Mouse (Mus musculus) limb, embryonic 14.5 days (tissue): ENCODE results near the gene Kdm8. TPM values are rescaled to one million over a fixed set of nuclear protein-coding genes. Genes with fewer than 3 reads are reported as not detected.

Source experiments
- ATAC-seq: fragments of 200-750 bp; cut with Nextera tagmentation; 2 replicates; pipeline ENCODE4 v1.8.0; 2017; ENCODE audit warnings: low read depth, moderate number of reproducible peaks, moderate TSS enrichment; ENCODE audit not compliant: low FRiP score
- DNase-seq: peaks from one replicate; pipeline ENCODE4 v3.0.0-alpha.2; 2015; ENCODE audit warnings: low spot score
- H3K27ac ChIP-seq: fragments of 300-500 bp; sonication (generic); replicated peaks from 2 replicates; pipeline ENCODE4 v1.5.1; 2014; ENCODE audit warnings: low read depth, mild to moderate bottlenecking, low read length, moderate library complexity, mixed read lengths
- H3K27me3 ChIP-seq: fragments of 300-500 bp; sonication (generic); 2 replicates; pipeline ENCODE4 v1.6.1; 2014; ENCODE audit warnings: low read length, mixed read lengths; ENCODE audit not compliant: control insufficient read depth, insufficient read depth
- H3K36me3 ChIP-seq: fragments of 300-500 bp; sonication (generic); 2 replicates; pipeline ENCODE4 v1.6.1; 2014; ENCODE audit warnings: mild to moderate bottlenecking, low read length, moderate library complexity, mixed read lengths; ENCODE audit not compliant: control insufficient read depth, insufficient read depth
- H3K4me1 ChIP-seq: fragments of 300-500 bp; sonication (generic); 2 replicates; pipeline ENCODE4 v1.6.1; 2014; ENCODE audit warnings: antibody characterized with exemption, low read length, mixed read lengths; ENCODE audit not compliant: control insufficient read depth, insufficient read depth
- H3K4me2 ChIP-seq: fragments of 300-500 bp; sonication (generic); replicated peaks from 2 replicates; pipeline ENCODE4 v1.6.1; 2014; ENCODE audit warnings: low read depth, mild to moderate bottlenecking, low read length, moderate library complexity; ENCODE audit not compliant: severe bottlenecking
- H3K4me3 ChIP-seq: fragments of 300-500 bp; sonication (generic); replicated peaks from 2 replicates; pipeline ENCODE4 v1.5.1; 2014; ENCODE audit warnings: low read length
- H3K9ac ChIP-seq: fragments of 300-500 bp; sonication (generic); 2 replicates; pipeline ENCODE4 v1.6.1; 2014; ENCODE audit warnings: mild to moderate bottlenecking, low read depth, low read length, moderate library complexity; ENCODE audit not compliant: severe bottlenecking
- H3K9me3 ChIP-seq: fragments of 300-500 bp; sonication (generic); 2 replicates; pipeline ENCODE4 v1.6.1; 2016; ENCODE audit warnings: low read length; ENCODE audit not compliant: control insufficient read depth
- POLR2A ChIP-seq: fragments of 200-500 bp; IDR thresholded peaks from 2 replicates; pipeline ENCODE4 v1.8.0; 2012; ENCODE audit warnings: inconsistent platforms, mild to moderate bottlenecking, moderate library complexity, borderline replicate concordance; ENCODE audit not compliant: insufficient read depth, insufficient read length; ENCODE audit errors: extremely low read depth
- WGBS: fragments of 180-500 bp; shearing (Covaris S2); extraction: QIAGEN DNeasy Blood & Tissue Kit; methylation state at CpG from one replicate; pipeline ENCODE4 v1.1.7; 2014; 5-methylcytosine and 5-hydroxymethylcytosine counted together
- polyA plus RNA-seq, 2 experiments: library from polyadenylated mRNA; depleted of rRNA in 1 of 2; stranded (reverse) in 1 of 2; unstranded in 1 of 2; fragments of >200 nt; fragmentation: Nextera tagmentation in 1 of 2; extraction: Ambion mirVana in 1 of 2; gene quantifications; 2 replicates each; pipeline versions ENCODE4 v1.2.1 to v1.2.3; 2012 to 2014

Gene Kdm8
- polyA plus RNA-seq, 2 experiments = 8.9 to 11.1 TPM

- no peak for DNase-seq
- no peak overlapping the region for H3K4me3 ChIP-seq
- ATAC-seq = no peak
- H3K27me3 ChIP-seq = no peaks in the 10 kb centered on the region
- H3K4me1 ChIP-seq = peaks cover 15% of the 10 kb centered on the region
- no peaks in the 10 kb centered on the region for H3K9me3 ChIP-seq
- H3K4me2 ChIP-seq = no peak overlapping the region
- no peak for TF ChIP-seq POLR2A
- WGBS = 85% methylated on average over 5 of the region's 5 CpGs
- H3K36me3 ChIP-seq = no peaks in the 10 kb centered on the region
- H3K27ac ChIP-seq = no peak overlapping the region
- H3K9ac ChIP-seq = no peak overlapping the region
Measured at GRCm38 (mm10) chr7:125511432-125511831, 67.0 kb downstream of the Kdm8 start.

DNA sequence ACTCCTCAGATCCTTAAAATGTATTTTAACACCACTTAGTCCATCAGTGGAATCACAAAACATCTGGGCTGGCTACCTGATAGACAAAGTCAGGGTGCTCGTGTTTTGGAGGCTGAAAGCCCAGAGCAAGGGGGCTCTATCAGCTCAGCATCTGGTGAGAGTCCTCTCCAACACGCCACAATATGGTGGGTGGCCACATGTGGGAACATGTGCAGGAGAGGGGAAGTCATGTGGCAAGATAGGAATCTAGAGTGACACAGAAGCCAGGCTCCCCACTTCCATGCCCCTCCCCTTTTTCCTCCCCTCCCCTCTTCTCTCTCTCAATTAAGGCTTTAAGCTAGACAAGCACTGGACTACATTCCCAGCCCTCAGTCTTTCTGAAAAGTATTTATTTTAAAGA is 67.4 kb downstream of the Kdm8 start:
- H3K27ac ChIP-seq = no peak overlapping the region
- TF ChIP-seq POLR2A = no peak

More for the DNA sequence above, 67.4 kb downstream of the Kdm8 start:
- DNase-seq (no peak), ATAC-seq (no peak)
- WGBS = 59% methylated on average over 2 of the region's 2 CpGs
- no peak overlapping the region for H3K9ac ChIP-seq
- H3K36me3 ChIP-seq = no peaks in the 10 kb centered on the region
- peaks cover 15% of the 10 kb centered on the region for H3K4me1 ChIP-seq
- no peak overlapping the region for H3K4me2 ChIP-seq
- H3K9me3 ChIP-seq = no peaks in the 10 kb centered on the region
- no peaks in the 10 kb centered on the region for H3K27me3 ChIP-seq
- no peak overlapping the region for H3K4me3 ChIP-seq

Other genes with a start within 250 kb of the Kdm8 start
- gene Nsmce1, start 46.9 kb downstream of the Kdm8 start, polyA plus RNA-seq (2012; rRNA removed) = 61.8 and 67.2 TPM in 2 replicates
- gene Nsmce1, start 46.9 kb downstream of the Kdm8 start, polyA plus RNA-seq (2014; fragmentation: Nextera tagmentation; extraction: Ambion mirVana) = 121 TPM in 2 replicates
- gene Il4ra, start 107.4 kb downstream of the Kdm8 start, polyA plus RNA-seq (2012; rRNA removed) = 8.6 and 11.2 TPM in 2 replicates
- gene Il4ra, start 107.4 kb downstream of the Kdm8 start, polyA plus RNA-seq (2014; fragmentation: Nextera tagmentation; extraction: Ambion mirVana) = 7.3 and 7.8 TPM in 2 replicates
- gene Il21r, start 158.8 kb downstream of the Kdm8 start, polyA plus RNA-seq (2012; rRNA removed) = 1.2 and 2.0 TPM in 2 replicates
- 0.50 TPM in 2 replicates for gene Il21r, start 158.8 kb downstream of the Kdm8 start, polyA plus RNA-seq (2014; fragmentation: Nextera tagmentation; extraction: Ambion mirVana)